Mouse (Mus musculus) liver, adult 2 months (tissue): ENCODE data around the gene Cdc42ep5. TPM values are rescaled to one million over a fixed set of nuclear protein-coding genes. Genes with fewer than 3 reads are reported as not detected.

Experiments
- DNase-seq: peaks from one replicate; pipeline ENCODE4 v3.0.0-alpha.2; 2011; ENCODE audit warnings: low read depth, low spot score; ENCODE audit errors: extremely low read depth
- H3K27ac ChIP-seq: fragments of 200-500 bp; replicated peaks from 2 replicates; pipeline ENCODE4 v1.5.1; 2012; ENCODE audit warnings: low read depth, mild to moderate bottlenecking, control low read depth, inconsistent platforms, low read length; ENCODE audit not compliant: insufficient read depth
- H3K27me3 ChIP-seq: fragments of 200-500 bp; 2 replicates; pipeline ENCODE4 v1.6.1; 2012; ENCODE audit warnings: mild to moderate bottlenecking, moderate library complexity, low read length, inconsistent platforms; ENCODE audit not compliant: control insufficient read depth, insufficient read depth
- H3K36me3 ChIP-seq: fragments of 200-500 bp; 2 replicates; pipeline ENCODE4 v1.6.1; 2012; ENCODE audit warnings: low read length, inconsistent platforms; ENCODE audit not compliant: control insufficient read depth, insufficient read depth
- H3K4me1 ChIP-seq: fragments of 200-500 bp; 2 replicates; pipeline ENCODE4 v1.6.1; 2011; ENCODE audit warnings: low read length; ENCODE audit not compliant: control insufficient read depth, insufficient read depth
- H3K4me3 ChIP-seq: fragments of 200-500 bp; 2 replicates; pipeline ENCODE4 v1.5.1; 2011; ENCODE audit warnings: low read depth, mild to moderate bottlenecking, control low read depth, low read length, moderate library complexity; ENCODE audit not compliant: insufficient read depth
- H3K79me2 ChIP-seq: fragments of 200-500 bp; 2 replicates; pipeline ENCODE4 v1.6.1; 2012; ENCODE audit warnings: inconsistent platforms, mild to moderate bottlenecking, low read length, moderate library complexity; ENCODE audit not compliant: control insufficient read depth, insufficient read depth
- H3K9ac ChIP-seq: fragments of 200-500 bp; 2 replicates; pipeline ENCODE4 v1.6.1; 2012; ENCODE audit warnings: low read depth, mild to moderate bottlenecking, control low read depth, inconsistent platforms, low read length
- CTCF ChIP-seq: fragments of 200-500 bp; IDR thresholded peaks from 2 replicates; pipeline ENCODE4 v1.5.1; 2011; ENCODE audit warnings: low read depth, low read length, control low read depth
- POLR2A ChIP-seq: fragments of 200-500 bp; IDR thresholded peaks from 2 replicates; pipeline ENCODE4 v1.6.1; 2011; ENCODE audit warnings: low read length, control low read depth; ENCODE audit not compliant: insufficient read depth; ENCODE audit errors: extremely low read depth
- WGBS: fragments of 180-500 bp; shearing (Covaris S2); methylation state at CpG from one replicate; pipeline ENCODE4 v1.1.7; 2018; 5-methylcytosine and 5-hydroxymethylcytosine counted together
- polyA plus RNA-seq: library from polyadenylated mRNA; depleted of rRNA; stranded (reverse); fragments of >200 nt; gene quantifications from 2 replicates; pipeline ENCODE4 v1.2.3, GENCODE M21; 2012
- total RNA-seq: library from RNA; depleted of rRNA; stranded (reverse); fragments of >200 nt; gene quantifications from 2 replicates; pipeline ENCODE4 v1.2.3, GENCODE M21; 2014

Cdc42ep5 gene
- total and polyA plus RNA-seq, 2 experiments, result 2.0 to 4.1 TPM

GRCm38 (mm10) chr7:4126992-4127785, 37.5 kb downstream of the Cdc42ep5 start:
- TF ChIP-seq CTCF (no peak), POLR2A (no peak)
- 94% methylated on average over 11 of the region's 11 CpGs for WGBS

GRCm38 (mm10) chr7:4125306-4125705, 39.4 kb downstream of the Cdc42ep5 start:
- H3K27me3 ChIP-seq, result no peaks in the 10 kb centered on the region
- TF ChIP-seq POLR2A (no peak), CTCF (no peak)
- 44% methylated on average over 9 of the region's 9 CpGs for WGBS
- no peaks in the 10 kb centered on the region for H3K36me3 ChIP-seq
- H3K79me2 ChIP-seq, result no peaks in the 10 kb centered on the region
- DNase-seq, result no peak
- H3K9ac ChIP-seq, result no peak overlapping the region
- no peak overlapping the region for H3K4me3 ChIP-seq
- no peak overlapping the region for H3K27ac ChIP-seq
- no peaks in the 10 kb centered on the region for H3K4me1 ChIP-seq

More at GRCm38 (mm10) chr7:4126992-4127785, 37.5 kb downstream of the Cdc42ep5 start:
- Histone ChIP-seq H3K27ac (no peak overlapping the region), H3K36me3 (no peaks in the 10 kb centered on the region), H3K4me3 (no peak overlapping the region), H3K9ac (no peak overlapping the region), H3K27me3 (no peaks in the 10 kb centered on the region), H3K4me1 (no peaks in the 10 kb centered on the region), H3K79me2 (no peaks in the 10 kb centered on the region)
- no peak for DNase-seq

- no peaks in the 10 kb centered on the region for H3K79me2 ChIP-seq
- H3K27ac ChIP-seq, result no peak overlapping the region
- no peak overlapping the region for H3K4me3 ChIP-seq
- no peaks in the 10 kb centered on the region for H3K27me3 ChIP-seq
- no peaks in the 10 kb centered on the region for H3K36me3 ChIP-seq
- DNase-seq, result no peak
- H3K9ac ChIP-seq, result no peak overlapping the region
- H3K4me1 ChIP-seq, result no peaks in the 10 kb centered on the region
- WGBS, result 48% methylated on average over 5 of the region's 5 CpGs
- TF ChIP-seq CTCF (no peak), POLR2A (no peak)
Measured at GRCm38 (mm10) chr7:4124856-4125255, 39.8 kb downstream of the Cdc42ep5 start.

GRCm38 (mm10) chr7:4124315-4124759, 40.3 kb downstream of the Cdc42ep5 start:
- no peak for DNase-seq
- Histone ChIP-seq H3K27ac (no peak overlapping the region), H3K9ac (no peak overlapping the region), H3K36me3 (no peaks in the 10 kb centered on the region), H3K4me3 (no peak overlapping the region), H3K4me1 (no peaks in the 10 kb centered on the region), H3K27me3 (peaks cover 4% of the 10 kb centered on the region), H3K79me2 (no peaks in the 10 kb centered on the region)
- WGBS, result 17% methylated on average over 10 of the region's 10 CpGs
- TF ChIP-seq CTCF (no peak), POLR2A (no peak)

- Histone ChIP-seq H3K27ac (no peak overlapping the region), H3K4me3 (no peak overlapping the region), H3K9ac (no peak overlapping the region), H3K36me3 (no peaks in the 10 kb centered on the region), H3K4me1 (no peaks in the 10 kb centered on the region), H3K27me3 (peaks cover 8% of the 10 kb centered on the region), H3K79me2 (no peaks in the 10 kb centered on the region)
- no peak for DNase-seq
- TF ChIP-seq POLR2A, result no peak
- TF ChIP-seq CTCF, result no peak
- 91% methylated on average over 1 of the region's 1 CpGs for WGBS
Measured at GRCm38 (mm10) chr7:4123732-4124131, 40.9 kb downstream of the Cdc42ep5 start.

GRCm38 (mm10) chr7:4122783-4123182, 41.9 kb downstream of the Cdc42ep5 start:
- H3K36me3 ChIP-seq, result no peaks in the 10 kb centered on the region
- 87% methylated on average over 10 of the region's 10 CpGs for WGBS
- peaks cover 15% of the 10 kb centered on the region for H3K27me3 ChIP-seq

More at GRCm38 (mm10) chr7:4122783-4123182, 41.9 kb downstream of the Cdc42ep5 start:
- no peak overlapping the region for H3K27ac ChIP-seq
- H3K4me3 ChIP-seq, result no peak overlapping the region
- no peak overlapping the region for H3K9ac ChIP-seq
- no peaks in the 10 kb centered on the region for H3K4me1 ChIP-seq
- H3K79me2 ChIP-seq, result no peaks in the 10 kb centered on the region
- no peak for DNase-seq
- TF ChIP-seq POLR2A, result no peak
- no peak for TF ChIP-seq CTCF
